Mouse (Mus musculus) 3134 (cell line): Measurements from ENCODE around the gene Igsf3.
A peak's percentile ranks its signal among the peaks of the same experiment; 100 is the strongest.

Experiments used
- DNase-seq: peaks from one replicate; pipeline ENCODE4 v3.0.0-alpha.2; 2011; ENCODE audit warnings: low spot score; ENCODE audit not compliant: insufficient read length; ENCODE audit errors: extremely low read depth

Gene Igsf3

DNA sequence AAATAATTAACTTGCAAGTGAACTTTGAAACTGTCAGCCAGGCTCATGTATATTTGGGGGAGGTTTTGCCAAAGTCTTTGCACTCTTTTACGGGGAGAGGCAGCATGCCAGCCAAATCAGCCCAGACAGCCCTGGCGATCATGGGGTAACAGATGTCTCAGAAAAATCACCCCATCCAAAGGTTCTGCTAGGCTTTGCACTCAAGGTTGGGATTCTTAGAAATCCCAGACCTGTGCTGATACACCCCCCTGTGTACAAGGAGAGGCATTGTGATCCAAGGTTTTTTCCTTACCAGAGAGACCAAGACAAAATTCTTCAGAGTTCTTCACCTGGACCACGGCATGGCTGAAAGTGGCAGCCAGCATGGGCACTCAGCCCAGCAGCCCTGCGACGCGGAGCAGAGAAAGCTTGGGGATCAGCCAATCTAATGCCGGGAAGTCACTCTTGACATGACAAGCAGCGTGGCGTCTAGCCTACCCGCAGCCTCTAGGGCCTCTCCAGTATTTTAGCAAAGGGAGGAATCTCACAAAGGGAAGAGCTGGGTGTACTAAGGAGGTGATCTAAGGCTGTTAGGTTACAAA, 7.5 kb upstream of the Igsf3 start:
- no peak for DNase-seq

DNA sequence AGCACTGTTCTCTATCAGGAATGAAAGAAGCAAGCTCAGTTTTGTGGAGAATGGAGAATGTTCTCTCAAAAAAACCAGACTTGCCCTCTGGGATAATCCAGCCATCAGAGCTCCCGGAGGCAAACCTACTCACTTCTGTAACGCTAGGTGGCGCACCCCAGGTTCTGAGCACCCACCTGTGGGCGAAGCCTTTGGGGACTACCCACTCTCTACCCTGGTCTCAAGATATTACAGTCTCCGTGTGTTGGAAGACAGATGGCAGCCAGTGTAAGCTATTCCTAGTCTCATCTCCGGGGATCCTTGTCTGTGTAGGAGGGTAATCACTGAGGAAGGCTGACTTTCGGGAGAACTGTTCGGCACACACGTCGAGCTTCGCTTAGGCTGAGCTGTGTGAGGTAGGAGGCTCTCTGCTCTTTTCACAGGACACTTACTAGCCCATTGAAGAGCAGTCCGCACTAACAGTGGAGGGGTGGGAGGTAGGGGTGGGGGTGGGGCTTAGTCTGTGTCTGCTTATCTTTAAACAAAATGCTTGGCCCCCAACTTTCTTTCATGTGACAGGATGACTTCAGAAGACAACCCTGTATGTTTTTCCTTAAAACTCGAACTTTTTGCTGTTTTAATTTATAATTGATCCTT, 4.4 kb upstream of the Igsf3 start:
- DNase-seq, result no peak

DNA sequence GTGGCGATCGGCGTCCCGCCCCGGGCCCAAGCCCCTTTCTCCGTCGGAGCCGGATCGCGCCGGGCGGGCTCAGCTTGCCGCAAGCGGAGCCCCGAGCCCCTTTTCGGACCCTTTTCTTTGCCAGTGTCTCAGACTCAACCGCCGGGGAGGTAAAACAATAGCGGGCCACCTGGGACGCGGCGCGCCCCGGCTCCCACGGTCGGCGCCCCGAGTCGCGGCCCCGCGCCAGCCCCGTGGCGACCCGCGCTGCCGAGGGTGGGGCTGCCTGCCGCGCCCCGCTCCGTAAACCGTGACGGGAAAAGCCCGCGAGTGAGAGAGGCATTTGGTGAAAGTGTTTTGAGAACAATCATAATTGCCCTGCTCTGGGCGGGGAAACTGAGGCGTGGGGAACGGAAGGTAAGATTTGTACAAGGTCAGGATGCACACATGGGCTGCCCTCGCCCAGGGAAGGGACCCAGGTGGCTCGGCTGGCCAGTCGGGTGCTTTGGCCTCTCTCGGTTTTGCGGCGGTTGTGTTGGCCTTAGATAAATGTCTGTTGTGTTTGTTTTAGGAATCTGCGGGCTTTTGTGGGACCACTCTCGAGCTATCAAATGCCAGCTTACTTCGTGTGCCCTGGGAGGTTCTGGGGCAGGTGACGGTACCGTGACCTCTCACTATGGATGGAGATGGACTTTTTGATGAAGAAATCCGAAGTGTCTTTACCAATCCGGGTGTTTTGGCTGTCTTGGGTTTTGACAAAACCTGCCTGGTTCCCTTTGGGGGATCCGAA, 557 bp downstream of the Igsf3 start:
- DNase-seq, result peak; percentile 35

DNA sequence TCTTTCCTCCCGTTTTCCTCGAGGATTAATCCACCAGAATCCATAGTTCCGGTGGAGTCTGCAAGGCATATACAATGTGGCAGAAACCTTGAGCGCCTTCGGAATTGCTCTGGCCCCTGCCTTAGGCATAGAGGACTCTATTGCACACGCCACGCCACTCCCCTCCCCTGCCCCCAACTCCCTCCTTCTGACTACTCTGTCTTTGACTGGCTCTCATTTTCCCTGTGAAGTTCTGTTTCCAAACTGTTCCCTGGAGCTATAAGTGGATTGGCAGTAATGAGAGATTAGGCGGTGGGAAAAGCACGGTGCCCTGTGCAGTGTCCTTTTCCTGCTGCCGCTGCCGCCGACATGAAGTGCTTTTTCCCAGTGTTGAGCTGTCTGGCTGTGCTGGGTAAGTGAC, 1.2 kb downstream of the Igsf3 start:
- no peak for DNase-seq

DNA sequence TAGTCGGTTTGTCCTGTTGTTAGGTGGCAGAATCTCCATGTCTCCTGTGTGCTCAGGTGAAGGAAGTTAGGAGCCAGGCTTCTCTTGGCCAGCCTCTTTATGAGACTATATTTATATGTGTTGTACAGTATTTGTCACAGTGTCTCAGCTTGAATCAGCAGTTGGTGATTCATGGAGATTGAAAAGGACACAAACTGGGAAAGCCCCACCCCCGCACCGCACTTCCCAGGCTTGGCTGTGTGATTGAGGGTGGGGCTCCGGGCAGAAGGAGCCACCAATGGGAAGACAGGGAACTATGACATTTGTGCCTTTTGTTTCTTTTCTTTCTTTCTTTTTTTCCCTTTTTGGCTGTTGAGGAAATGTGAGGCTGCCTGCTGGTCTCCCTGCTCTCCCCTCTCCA, 2.9 kb downstream of the Igsf3 start:
- DNase-seq, result peak; percentile 72

DNA sequence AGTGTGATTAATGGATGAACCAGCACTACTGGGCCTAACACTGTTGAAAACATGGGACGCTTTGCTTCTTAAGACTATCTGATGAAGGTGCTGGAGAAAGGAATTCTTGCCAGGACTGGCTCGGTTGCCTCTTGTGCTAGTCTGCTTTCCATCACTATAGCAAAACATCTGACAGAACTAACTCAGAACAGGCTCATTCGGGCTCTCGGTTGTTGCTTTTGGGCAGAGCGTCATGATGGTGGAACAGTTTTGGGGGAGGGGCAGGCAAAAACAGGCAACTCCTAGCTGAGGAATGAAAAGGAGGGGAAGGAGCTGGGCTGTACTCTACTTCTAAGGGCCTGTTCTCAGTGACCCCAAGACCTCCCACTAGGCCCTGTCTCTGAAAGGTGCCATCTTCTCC, 4.8 kb downstream of the Igsf3 start:
- DNase-seq, result no peak

DNA sequence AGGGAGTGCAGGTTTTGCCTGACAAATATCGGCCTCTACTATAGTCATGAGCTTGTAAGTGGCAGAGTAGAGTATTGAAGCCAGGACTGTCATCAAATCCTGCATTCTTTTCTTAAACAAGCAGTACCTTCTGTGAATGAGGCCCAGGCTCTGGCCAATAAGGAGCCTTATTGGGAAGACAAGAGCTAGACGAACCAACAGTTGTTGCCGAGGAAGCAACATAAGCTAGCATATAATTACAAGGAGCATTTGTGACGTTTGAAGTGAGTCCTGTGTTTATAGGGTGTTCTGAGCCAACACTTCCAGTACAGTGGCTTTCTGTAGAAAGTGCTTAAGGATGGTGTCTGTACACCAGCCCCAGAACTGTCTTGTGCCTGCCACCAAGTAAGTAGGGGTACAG, 5.9 kb downstream of the Igsf3 start:
- no peak for DNase-seq

DNA sequence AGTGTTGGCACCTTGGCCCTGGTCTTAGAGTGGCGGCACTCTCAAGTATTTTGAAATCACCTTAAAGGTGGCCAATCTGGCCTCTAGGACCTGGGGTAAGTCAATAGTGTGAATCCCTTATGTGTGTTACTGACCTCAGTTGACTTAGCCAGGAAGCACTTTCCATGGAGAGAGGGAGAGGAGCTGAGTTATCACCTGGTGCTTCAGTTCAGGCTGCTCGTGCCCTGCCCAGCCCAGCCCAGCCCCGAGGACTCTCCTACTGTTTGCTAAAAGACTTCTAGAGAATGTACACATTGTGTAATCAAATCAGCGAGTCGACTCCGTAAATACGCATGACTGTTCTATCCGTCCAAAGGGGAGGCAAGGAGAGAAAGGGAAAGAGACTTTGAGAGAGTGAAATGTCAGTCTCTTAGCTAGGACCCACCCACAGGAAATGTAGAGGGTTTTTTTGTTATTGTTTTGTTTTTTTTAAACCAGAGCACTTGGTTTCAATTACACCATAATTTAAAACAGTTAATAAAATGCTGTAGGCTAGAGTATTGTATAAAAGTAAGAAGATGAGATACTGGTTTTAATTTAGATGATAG, 9.6 kb downstream of the Igsf3 start:
- DNase-seq, result no peak

DNA sequence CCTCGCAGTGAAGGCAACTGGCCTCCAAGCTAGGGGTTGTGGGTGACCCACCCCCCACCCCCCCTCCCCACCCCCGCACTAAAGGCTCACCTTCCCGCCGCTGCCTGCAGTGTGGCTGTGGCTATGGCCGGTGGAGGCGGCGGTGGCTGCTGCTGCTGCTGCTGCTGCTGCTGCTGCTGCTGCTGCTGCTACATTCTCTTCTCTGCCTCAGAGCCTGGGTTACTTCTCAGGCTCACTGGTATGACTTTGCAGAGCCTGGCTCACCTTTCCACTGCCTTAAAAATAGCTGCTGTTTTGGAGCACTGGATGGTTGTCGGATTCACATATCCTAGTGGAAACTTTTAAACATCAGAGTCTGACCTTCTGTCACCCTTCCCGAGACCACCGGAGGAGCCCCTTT, 11.0 kb downstream of the Igsf3 start:
- no peak for DNase-seq

DNA sequence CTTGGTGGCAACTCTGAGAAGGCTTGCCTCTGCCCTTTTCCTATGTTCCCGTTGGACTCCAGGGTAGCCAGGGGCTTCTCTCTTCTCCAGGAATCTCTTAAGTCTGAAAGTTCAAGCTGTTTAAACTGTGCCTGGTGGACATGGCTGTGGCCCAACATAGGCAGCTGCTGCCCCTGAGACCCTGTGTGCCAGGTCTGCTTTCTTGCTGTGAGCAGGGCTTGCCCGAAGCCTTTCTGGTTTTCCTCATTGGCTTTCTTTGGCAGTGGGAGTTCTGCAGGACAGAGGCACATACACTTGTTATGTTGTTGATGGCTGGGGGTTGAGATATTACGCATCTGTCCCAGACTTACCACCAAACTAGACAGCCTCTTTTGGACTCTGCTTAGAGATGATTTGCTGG, 12.7 kb downstream of the Igsf3 start:
- no peak for DNase-seq

DNA sequence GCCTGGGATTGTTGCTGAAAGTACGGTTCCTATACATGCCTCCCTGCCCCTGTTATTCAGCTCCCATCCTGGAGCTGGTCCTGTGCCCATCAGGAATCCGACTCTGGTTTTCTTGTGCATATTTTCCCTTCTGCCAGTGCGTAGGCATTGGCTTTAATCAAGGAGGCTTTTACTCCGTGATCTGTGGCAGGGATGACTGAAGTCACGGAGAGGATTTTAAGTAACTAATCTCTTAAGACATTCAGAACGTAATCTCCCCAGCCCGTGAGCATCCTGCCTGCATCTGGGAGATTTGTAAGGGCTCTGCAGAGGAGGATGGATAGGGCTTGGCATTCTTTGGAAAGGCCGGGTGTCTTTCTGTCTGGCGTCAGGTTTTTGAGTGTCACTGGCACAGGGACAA, 13.6 kb downstream of the Igsf3 start:
- DNase-seq, result no peak

DNA sequence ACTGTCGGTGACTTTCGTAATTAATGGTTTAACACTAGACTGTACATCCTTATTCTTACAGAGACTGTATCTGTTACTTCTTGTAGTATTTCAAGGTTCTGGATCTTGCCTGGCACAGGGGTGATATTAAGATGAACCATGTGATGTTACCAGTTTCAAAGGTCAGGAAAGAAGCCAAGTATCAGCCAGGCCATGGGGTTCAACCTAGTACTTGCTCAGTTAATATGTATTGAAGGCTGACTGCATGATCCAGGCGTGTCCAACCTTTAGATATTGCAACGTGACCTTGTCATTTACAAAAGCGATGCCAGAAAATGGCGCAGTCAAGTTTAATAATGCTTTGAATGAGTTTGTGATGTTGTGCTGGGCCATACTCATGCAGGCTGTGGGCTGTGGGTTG, 15.1 kb downstream of the Igsf3 start:
- DNase-seq, result no peak

DNA sequence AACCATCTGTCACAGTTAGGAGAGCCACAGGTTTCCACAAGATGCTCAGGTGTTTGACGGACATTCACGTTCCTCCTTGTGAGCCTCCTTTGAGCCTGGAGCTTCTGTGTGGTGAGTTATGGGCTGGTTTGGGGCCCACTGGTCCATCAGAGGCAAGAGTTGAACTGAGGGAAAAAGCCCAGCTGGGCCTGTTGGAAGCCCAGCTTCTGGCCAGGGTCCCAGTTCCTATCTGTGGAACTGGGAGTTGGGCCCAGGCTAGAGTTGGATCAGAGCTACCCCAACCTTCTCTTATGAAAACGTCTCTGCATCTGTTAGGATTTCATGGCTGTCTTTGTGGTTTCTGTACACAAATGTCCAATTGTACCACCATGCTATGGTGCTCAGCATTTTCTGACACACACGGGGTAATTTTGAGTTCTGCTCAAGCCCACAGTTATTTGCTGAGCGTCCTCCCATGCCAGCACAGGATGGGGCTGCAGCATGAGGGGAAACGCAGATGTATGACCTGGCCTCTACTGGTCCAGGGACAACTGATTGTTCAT, 16.3 kb downstream of the Igsf3 start:
- no peak for DNase-seq

DNA sequence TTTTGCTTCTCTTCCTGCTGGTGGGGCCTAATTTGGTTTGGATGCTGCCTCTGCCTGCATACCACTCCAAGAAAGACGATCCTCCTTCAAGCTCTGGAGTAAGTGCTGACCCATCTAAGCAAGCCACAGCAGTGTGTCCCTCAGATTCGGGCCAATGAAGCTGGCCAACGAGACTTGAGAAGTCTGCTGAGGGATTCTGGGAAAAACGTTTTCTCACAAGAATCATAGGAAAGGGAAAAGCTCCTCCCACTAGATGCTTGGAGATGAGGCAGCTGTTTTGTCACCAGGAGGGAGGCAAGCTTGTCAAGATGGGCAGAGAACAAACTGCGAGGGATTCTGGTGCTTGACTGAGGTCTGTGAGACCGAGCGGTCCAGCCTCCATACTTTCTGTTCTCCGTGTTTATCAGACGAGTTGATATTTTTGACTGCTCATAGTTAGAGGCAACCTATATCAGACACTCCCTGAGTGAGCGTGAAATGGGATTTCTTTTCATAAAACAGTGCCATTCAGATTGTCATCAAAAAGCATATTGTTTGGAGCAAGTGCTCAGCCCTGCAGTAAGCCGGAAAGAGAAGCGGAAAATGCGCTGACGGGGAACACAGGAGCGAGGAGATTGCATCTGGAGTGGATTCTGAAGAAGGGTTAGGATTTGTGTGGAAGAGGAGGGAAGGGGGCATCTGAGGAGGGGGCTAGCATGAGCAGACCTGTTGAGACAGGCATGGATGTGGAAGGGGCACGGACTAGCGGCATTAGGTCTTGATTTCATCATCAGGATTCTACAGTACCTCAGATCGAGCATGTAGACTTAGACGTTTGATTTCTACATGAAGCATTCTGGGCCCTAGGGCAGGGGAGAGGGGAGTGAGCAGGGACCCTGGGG, 17.0 kb downstream of the Igsf3 start:
- no peak for DNase-seq

DNA sequence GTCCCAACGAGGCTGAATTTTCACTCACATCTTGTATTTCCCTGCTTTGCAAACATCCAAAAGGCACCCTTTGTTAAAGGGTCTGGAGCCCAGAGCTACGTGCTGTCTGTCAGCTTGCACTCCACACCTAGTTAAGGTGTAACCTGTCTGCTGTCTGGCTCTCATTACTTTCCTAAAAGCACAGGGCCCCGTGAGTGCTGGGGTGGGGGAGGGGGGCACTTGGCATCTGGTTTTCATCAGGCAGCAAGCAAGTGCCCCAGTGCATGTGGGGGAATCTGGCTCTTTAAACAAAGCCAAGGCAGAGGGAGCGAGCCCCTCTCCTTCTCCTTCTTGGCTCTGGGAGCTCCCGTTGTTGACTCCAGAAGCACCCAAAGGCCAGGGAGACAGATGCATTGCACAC, 18.5 kb downstream of the Igsf3 start:
- DNase-seq, result no peak

DNA sequence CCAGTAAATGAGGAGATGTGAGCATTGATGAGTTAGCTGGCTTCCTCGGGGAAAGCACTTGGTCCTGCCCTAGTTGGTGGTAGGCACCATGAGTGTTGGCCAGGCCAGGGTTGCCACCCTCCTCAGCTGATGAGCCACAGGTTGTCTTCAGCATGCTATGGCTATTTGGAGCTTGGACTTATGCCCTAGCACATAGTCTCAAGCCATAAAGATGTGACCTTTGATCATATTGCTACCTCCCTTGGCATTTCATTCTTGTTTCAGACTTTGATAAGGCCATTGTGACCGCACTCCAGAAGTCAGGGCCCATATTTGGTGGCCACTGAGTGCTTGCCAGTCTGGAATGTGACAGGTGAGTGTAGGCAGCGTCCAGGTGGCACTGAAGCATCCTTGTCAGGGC, 19.2 kb downstream of the Igsf3 start:
- DNase-seq, result no peak

DNA sequence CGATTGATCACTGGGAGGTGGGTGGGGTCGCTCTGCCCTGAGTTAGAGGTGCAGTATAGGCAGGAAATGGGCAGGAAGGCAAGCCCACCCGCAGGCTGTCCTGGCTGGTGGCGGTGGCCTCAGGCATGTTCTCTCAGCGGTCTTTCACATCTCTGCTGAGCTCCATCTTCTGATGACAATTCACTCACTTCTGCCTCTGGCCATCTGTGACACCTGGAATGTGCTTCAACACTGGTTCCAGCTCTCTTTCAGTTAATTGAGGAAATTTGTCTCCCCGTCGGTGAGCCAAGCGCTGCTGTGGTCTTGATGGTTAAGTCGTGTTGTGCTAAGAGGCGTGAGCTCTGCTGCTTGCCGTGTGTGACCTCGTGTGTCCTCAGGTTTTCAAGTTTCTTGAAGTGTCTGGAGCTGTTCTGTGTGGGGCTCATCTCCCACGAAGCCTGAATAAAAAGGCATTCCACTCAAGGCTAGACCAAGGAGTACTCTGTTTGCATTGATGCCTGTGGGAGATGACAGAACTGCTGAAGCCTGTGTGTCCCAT, 19.9 kb downstream of the Igsf3 start:
- DNase-seq, result no peak

DNA sequence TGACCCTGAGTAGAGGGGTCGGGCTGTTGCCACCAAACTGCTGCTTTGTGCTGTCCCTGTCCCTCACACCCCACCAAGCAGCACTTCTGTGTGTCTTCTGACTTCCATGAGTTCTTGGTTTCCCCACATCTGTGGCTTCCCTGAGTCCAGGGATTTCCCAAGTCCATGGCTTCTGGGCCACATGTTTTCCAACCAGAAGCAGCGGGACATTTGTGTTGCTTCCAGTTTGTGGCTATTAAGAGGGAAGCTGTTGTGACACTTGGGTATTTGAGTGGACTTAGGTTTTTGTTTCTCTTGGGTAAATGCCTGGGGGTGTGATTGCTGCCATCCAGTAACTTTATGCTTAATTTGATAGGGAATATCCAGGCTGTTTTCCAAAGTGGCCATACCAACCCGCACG, 20.5 kb downstream of the Igsf3 start:
- no peak for DNase-seq

DNA sequence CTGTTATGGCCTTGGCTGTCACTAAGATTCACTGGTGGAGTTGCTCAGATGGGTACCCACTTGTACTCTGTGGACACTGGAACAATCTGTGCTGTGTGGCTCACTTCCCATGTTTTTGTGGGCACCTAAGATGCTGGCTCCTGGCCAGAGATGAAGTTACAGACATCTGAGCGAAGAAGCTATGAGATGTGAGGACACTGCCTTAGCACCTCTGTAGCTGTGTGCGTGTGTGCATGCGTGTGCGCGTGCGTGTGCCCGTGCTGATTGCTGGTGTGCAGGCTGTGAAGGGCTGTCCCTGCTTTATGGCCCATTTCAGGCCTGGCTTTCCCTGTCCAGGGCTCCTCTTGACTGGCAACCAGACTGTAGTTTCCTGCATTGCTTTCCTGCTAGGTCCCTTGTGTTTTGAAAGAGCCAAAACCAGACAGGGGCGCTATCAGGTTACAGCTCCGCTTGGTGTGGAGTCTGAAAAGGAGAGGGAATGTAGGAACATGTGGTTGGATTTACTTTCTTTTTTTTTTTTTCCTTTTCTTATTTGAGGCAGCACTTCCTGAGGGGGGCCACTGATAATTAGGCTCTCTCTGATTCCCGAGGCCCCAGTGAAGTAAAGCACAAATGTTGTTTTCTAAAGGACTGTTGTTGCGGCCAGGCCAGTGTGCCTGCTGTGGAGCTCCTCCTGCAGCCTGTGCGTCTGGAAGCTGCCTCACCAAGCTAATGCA, 21.3 kb downstream of the Igsf3 start:
- DNase-seq, result peak; percentile 49

DNA sequence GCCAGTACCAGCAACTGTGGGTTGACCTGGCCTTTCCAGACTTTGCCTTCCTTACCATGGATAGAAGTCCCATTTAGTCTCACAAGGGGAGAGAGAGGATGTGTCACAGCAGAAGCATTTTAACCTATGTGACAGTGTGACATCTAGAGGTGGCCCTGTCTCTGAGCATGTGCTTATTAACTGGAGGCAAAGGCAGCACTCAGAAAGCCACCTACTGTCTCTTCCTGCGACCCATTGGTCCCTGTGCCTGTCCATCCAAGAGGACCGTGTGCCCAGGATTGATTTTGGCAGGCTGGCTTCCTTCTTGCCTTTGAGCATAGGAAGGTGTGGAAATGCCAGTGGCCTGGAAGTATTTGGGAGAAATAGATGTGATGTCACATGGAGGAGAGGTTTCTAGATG, 22.0 kb downstream of the Igsf3 start:
- DNase-seq, result no peak
